8 mouse cellular contexts compared by ENCODE assay signal in the genomic region with DNA sequence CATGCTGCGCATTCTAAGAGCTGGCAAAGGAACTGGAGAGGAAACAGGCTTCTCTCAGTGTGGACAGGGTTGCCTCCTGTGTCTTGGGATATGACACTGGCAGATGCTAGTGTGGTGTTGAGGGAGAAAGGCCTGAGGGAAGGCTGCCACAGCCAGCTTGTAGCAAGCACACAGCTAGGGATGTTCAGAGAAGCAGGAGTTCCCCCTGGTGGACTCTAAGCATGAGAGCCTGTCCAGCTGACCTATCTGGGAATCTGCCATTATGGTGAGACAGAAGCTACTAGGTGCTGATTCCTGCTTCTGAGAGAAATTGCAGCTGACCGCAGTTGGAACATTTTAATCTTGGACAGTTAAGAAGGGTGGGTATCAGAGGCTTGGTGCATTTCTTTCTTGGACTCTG. TPM values are rescaled to one million over a fixed set of nuclear protein-coding genes. Genes with fewer than 3 reads are reported as not detected.
DNase-seq lines count a peak whose midpoint lies in the region; ATAC-seq and TF ChIP-seq lines count a peak whose summit lies in the region.

No protein-coding gene starts in this region.

- H3K27me3 ChIP-seq in kidney, postnatal 0 days (ENCODE audit: insufficient read depth, low read length), result no peaks in the 10 kb centered on the region
- H3K27me3 ChIP-seq in embryonic facial prominence, embryonic 14.5 days (replicated peaks; ENCODE audit: control insufficient read depth, insufficient read depth, low read length), result no peaks in the 10 kb centered on the region

- TF ChIP-seq CTCF in kidney, postnatal 0 days (IDR thresholded peaks at IDR 0.05; ENCODE audit: low read depth), result peak; percentile 75

- no peak overlapping the region for H3K4me2 ChIP-seq in kidney, postnatal 0 days (ENCODE audit: low read length)
- H3K4me2 ChIP-seq in embryonic facial prominence, embryonic 14.5 days (ENCODE audit: low read depth, low read length), result no peak overlapping the region

- no peak overlapping the region for H3K27ac ChIP-seq in kidney, postnatal 0 days
- H3K27ac ChIP-seq in embryonic facial prominence, embryonic 14.5 days (replicated peaks; ENCODE audit: low read depth, low read length), result no peak overlapping the region

- H3K36me3 ChIP-seq in kidney, postnatal 0 days (ENCODE audit: insufficient read depth, low read length), result peaks cover 27% of the 10 kb centered on the region
- peaks cover 71% of the 10 kb centered on the region for H3K36me3 ChIP-seq in embryonic facial prominence, embryonic 14.5 days (ENCODE audit: control insufficient read depth, insufficient read depth, low read length)

- peak; percentile 42; the same call in 1 of the 2 replicates for ATAC-seq in kidney, postnatal 0 days (replicated peaks; ENCODE audit: low FRiP score, low read depth)
- ATAC-seq in embryonic facial prominence, embryonic 14.5 days (ENCODE audit: low read depth), result no peak
- no peak for ATAC-seq in megakaryocyte, adult 5-6 weeks (ENCODE audit: poor library complexity, severe bottlenecking)

- 89% methylated on average over 2 of the region's 2 CpGs for WGBS in kidney, postnatal 0 days
- 95% methylated on average over 2 of the region's 2 CpGs for WGBS in embryonic facial prominence, embryonic 14.5 days

- H3K4me3 ChIP-seq in kidney, postnatal 0 days (replicated peaks; ENCODE audit: low read depth, low read length), result no peak overlapping the region
- no peak overlapping the region for H3K4me3 ChIP-seq in embryonic facial prominence, embryonic 14.5 days (ENCODE audit: low read depth, low read length)

- H3K9ac ChIP-seq in kidney, postnatal 0 days (ENCODE audit: low read depth, low read length), result no peak overlapping the region
- H3K9ac ChIP-seq in embryonic facial prominence, embryonic 14.5 days (ENCODE audit: low read depth, low read length), result no peak overlapping the region

- 0 out of 2 replicates have a peak, but pooled peaks cover 3% of the 10 kb centered on the region for H3K4me1 ChIP-seq in kidney, postnatal 0 days (replicated peaks; ENCODE audit: insufficient read depth, low read length)
- H3K4me1 ChIP-seq in embryonic facial prominence, embryonic 14.5 days (ENCODE audit: control insufficient read depth, insufficient read depth, low read length), result no peaks in the 10 kb centered on the region

- H3K9me3 ChIP-seq in kidney, postnatal 0 days (replicated peaks; ENCODE audit: low read length), result no peaks in the 10 kb centered on the region
- H3K9me3 ChIP-seq in embryonic facial prominence, embryonic 14.5 days (ENCODE audit: control insufficient read depth, low read length), result no peaks in the 10 kb centered on the region

- peak; percentile 77 for DNase-seq in kidney, postnatal 0 days (ENCODE audit: low spot score)
- no peak for DNase-seq in kidney, adult 18-20 months
- peak; percentile 89 for DNase-seq in brain, adult 2 months (ENCODE audit: low read depth, low spot score)
- DNase-seq in embryonic facial prominence, embryonic 14.5 days (ENCODE audit: low spot score), result peak; percentile 67
- DNase-seq in lung, postnatal 14 days, result peak; percentile 25
- no peak for DNase-seq in right cerebral cortex, postnatal 36 days (ENCODE audit: low spot score in 2 of 2)
- no peak for DNase-seq in spleen, adult 18-20 months

RNA-seq across cellular contexts. Expression of a gene that starts 19.1 kb away (rescaled TPM):
- not detected in 2 replicates for polyA plus RNA-seq in kidney, postnatal 0 days (2015; fragmentation: Nextera tagmentation; extraction: Ambion mirVana)
- polyA plus RNA-seq in embryonic facial prominence, embryonic 14.5 days (2014; fragmentation: Nextera tagmentation; extraction: Ambion mirVana), result not detected in 2 replicates
- total RNA-seq in megakaryocyte, adult 5-6 weeks (2015), result 0.25 TPM in 1 of 2 replicates, not detected in the other
- 0.29 TPM in 1 of 2 replicates, not detected in the other for total RNA-seq in megakaryocyte, adult 5-6 weeks (2017)

Comparison
In these comparisons a context has a peak if more than half of its experiments do, and no peak if none do; other contexts are left out.
1. DNase-seq: peak in kidney, postnatal 0 days (single experiment), brain, adult 2 months (single experiment), embryonic facial prominence, embryonic 14.5 days (single experiment) and lung, postnatal 14 days (single experiment); none in kidney, adult 18-20 months (single experiment), right cerebral cortex, postnatal 36 days (0 of 2) and spleen, adult 18-20 months (0 of 2).